Mouse (Mus musculus): ENCODE measurements at regions not wholly inside any gene's neighbourhood (a gene's known extent, or its start where the extent isn't known, plus 50 kb on each side); places are given as distances from the start of the nearest gene placed in this dataset.

DNA sequence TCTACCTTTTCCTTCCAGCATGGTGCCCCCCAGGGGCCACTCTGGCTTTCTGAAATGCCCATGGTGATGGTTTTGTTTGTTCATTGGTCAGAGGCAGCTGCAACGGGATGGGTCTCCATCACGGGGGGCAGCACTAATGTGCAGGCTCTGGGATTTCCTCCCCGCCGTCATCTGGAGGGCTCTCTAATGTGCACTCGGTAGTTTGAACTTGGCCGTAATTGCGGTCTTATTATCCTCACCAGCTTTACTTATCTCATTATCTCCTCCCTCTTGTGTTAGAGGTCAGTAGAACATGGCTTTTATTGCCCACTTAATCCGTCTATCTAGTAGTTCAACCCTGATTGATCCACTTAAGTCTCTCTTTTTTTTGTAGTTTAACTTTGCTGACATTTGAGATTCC, 182.2 kb upstream of the Cdh13 start:
- Histone ChIP-seq H3K27ac (ENCODE audit: insufficient read depth, low read depth) (no peak overlapping the region), H3K9me3 (replicated peaks; ENCODE audit: low read length) (peaks cover 92% of the 10 kb centered on the region), H3K4me1 (ENCODE audit: control insufficient read depth in 1 of 2, insufficient read depth in 2 of 2) (no peaks in the 10 kb centered on the region), H3K36me3 (replicated peaks in 1 of 2; ENCODE audit: control insufficient read depth in 1 of 2, insufficient read depth in 1 of 2, low read length in 1 of 2) (no peaks in the 10 kb centered on the region), H3K9ac (ENCODE audit: insufficient read depth, low read depth) (no peak overlapping the region), H3K4me2 (ENCODE audit: insufficient read depth, low read depth, poor library complexity, severe bottlenecking) (no peak overlapping the region), H3K79me2 (replicated peaks; ENCODE audit: control insufficient read depth, extremely low read depth, insufficient read depth, poor library complexity, severe bottlenecking) (no peaks in the 10 kb centered on the region), H3K4me3 (replicated peaks in 1 of 3; ENCODE audit: low read depth in 2 of 3, low read length in 2 of 3, poor library complexity in 1 of 3) (no peak overlapping the region), H3K27me3 (replicated peaks) (no peaks in the 10 kb centered on the region)
- dilution Hi-C loops (cut with MboI; ENCODE audit: extremely low pct_ligation_motif_present, extremely low pct_unique_long_range_greater_than_20kb, low sequenced_read_pairs) = no loop called here
- in situ Hi-C loops (cut with MboI; ENCODE audit: low pct_ligation_motif_present, low pct_unique_long_range_greater_than_20kb, low sequenced_read_pairs) = no loop called here
- TF ChIP-seq TCF12 (IDR thresholded peaks at IDR 0.05; ENCODE audit: low read depth, low read length) (no peak), TBP (conservative IDR thresholded peaks at IDR 0.05; ENCODE audit: low read depth, low read length) (no peak), PAX5 (IDR thresholded peaks at IDR 0.05; ENCODE audit: low read length) (no peak), GABPA (IDR thresholded peaks at IDR 0.05; ENCODE audit: insufficient replicate concordance, low read depth, low read length) (no peak), POLR2A (IDR thresholded peaks at IDR 0.05; ENCODE audit: low read depth, low read length) (no peak), JUN (IDR thresholded peaks at IDR 0.05; ENCODE audit: insufficient read depth, low read depth, low read length) (no peak), MAX (IDR thresholded peaks at IDR 0.05; ENCODE audit: low read length) (no peak), MXI1 (IDR thresholded peaks at IDR 0.05; ENCODE audit: low read depth, low read length) (no peak), MEF2A (IDR thresholded peaks at IDR 0.05; ENCODE audit: borderline replicate concordance, low read depth, low read length) (no peak), KAT2A (IDR thresholded peaks at IDR 0.05; ENCODE audit: insufficient replicate concordance, low read length) (no peak), CTCF (conservative IDR thresholded peaks at IDR 0.05 in 1 of 2, IDR thresholded peaks at IDR 0.05 in 1 of 2; ENCODE audit: low read depth in 2 of 2, low read length in 2 of 2) (no peak), SIN3A (IDR thresholded peaks at IDR 0.05; ENCODE audit: low read length) (no peak), JUND (conservative IDR thresholded peaks at IDR 0.05; ENCODE audit: low read depth, low read length) (no peak), USF1 (IDR thresholded peaks at IDR 0.05; ENCODE audit: low read depth, low read length) (no peak), IRF4 (IDR thresholded peaks at IDR 0.05; ENCODE audit: low read depth, low read length) (no peak)
- no peak for DNase-seq (ENCODE audit: extremely low read depth)

DNA sequence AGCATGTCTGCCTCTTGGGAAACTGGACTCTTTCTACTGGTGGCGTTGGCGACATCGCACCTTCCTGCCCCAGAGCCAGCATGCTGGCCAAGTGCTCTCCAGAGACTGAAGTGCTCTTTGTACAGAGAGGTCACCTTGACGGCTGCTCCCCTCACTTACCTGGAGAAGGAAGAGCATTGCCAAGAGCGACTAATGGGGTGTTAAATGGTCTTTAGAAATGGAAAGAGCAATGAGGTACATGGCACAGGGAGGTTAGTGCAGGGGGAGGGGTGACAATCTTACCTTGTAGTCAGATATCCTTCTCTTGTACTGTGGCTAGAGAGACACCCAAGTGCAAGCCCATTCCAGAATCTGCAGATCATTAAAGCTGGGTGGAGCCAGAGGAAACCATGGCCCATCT, 220.8 kb upstream of the Cdh13 start:
- in situ Hi-C loops (cut with MboI; ENCODE audit: low pct_ligation_motif_present, low pct_unique_long_range_greater_than_20kb, low sequenced_read_pairs) = no loop called here
- DNase-seq (ENCODE audit: extremely low read depth) = no peak
- dilution Hi-C loops (cut with MboI; ENCODE audit: extremely low pct_ligation_motif_present, extremely low pct_unique_long_range_greater_than_20kb, low sequenced_read_pairs) = no loop called here
- no peak overlapping the region for H3K27ac ChIP-seq (ENCODE audit: insufficient read depth, low read depth)
- H3K36me3 ChIP-seq (replicated peaks in 1 of 2; ENCODE audit: control insufficient read depth in 1 of 2, insufficient read depth in 1 of 2, low read length in 1 of 2) = no peaks in the 10 kb centered on the region
- no peak for TF ChIP-seq GABPA (IDR thresholded peaks at IDR 0.05; ENCODE audit: insufficient replicate concordance, low read depth, low read length)
- TF ChIP-seq MXI1 (IDR thresholded peaks at IDR 0.05; ENCODE audit: low read depth, low read length) = no peak
- TF ChIP-seq USF1 (IDR thresholded peaks at IDR 0.05; ENCODE audit: low read depth, low read length) = no peak
- no peak overlapping the region for H3K4me2 ChIP-seq (ENCODE audit: insufficient read depth, low read depth, poor library complexity, severe bottlenecking)
- H3K4me1 ChIP-seq (ENCODE audit: control insufficient read depth in 1 of 2, insufficient read depth in 2 of 2) = no peaks in the 10 kb centered on the region
- H3K9ac ChIP-seq (ENCODE audit: insufficient read depth, low read depth) = no peak overlapping the region
- peaks cover 81% of the 10 kb centered on the region for H3K9me3 ChIP-seq (replicated peaks; ENCODE audit: low read length)
- no peak overlapping the region for H3K4me3 ChIP-seq (replicated peaks in 1 of 3; ENCODE audit: low read depth in 2 of 3, low read length in 2 of 3, poor library complexity in 1 of 3)
- H3K79me2 ChIP-seq (replicated peaks; ENCODE audit: control insufficient read depth, extremely low read depth, insufficient read depth, poor library complexity, severe bottlenecking) = no peaks in the 10 kb centered on the region
- H3K27me3 ChIP-seq (replicated peaks) = no peaks in the 10 kb centered on the region

DNA sequence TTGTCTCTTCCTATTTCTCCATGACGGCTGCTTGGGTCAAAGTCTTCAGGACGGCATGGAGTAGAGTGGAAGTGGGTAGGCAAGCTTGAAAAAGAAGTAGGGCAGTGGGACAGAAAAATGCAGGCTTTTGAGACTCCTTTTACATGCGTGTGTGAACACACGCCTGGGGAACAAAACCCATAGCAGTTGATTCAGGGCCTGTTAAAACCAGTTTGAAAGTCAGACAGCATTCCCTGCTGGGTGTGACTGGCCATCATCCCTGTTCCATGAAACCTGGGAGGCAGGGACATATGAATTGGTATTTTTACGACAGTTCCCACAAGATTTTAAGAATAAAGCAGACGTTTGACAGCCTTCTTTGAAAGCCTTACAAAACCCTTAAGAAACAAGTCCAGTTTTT, 226.8 kb upstream of the Cdh13 start:
- no peaks in the 10 kb centered on the region for H3K27me3 ChIP-seq (replicated peaks)
- no peak overlapping the region for H3K9ac ChIP-seq (ENCODE audit: insufficient read depth, low read depth)
- H3K36me3 ChIP-seq (replicated peaks in 1 of 2; ENCODE audit: control insufficient read depth in 1 of 2, insufficient read depth in 1 of 2, low read length in 1 of 2) = no peaks in the 10 kb centered on the region
- no peak for DNase-seq (ENCODE audit: extremely low read depth)
- no peaks in the 10 kb centered on the region for H3K79me2 ChIP-seq (replicated peaks; ENCODE audit: control insufficient read depth, extremely low read depth, insufficient read depth, poor library complexity, severe bottlenecking)
- no peak overlapping the region for H3K27ac ChIP-seq (ENCODE audit: insufficient read depth, low read depth)
- dilution Hi-C loops (cut with MboI; ENCODE audit: extremely low pct_ligation_motif_present, extremely low pct_unique_long_range_greater_than_20kb, low sequenced_read_pairs) (no loop called here), in situ Hi-C loops (cut with MboI; ENCODE audit: low pct_ligation_motif_present, low pct_unique_long_range_greater_than_20kb, low sequenced_read_pairs) (no loop called here)
- TF ChIP-seq EP300 (IDR thresholded peaks at IDR 0.05; ENCODE audit: low read length) (no peak), SMC3 (IDR thresholded peaks at IDR 0.05; ENCODE audit: low read depth, low read length) (no peak), RCOR1 (conservative IDR thresholded peaks at IDR 0.05; ENCODE audit: low read depth, low read length) (no peak), CHD1 (IDR thresholded peaks at IDR 0.05; ENCODE audit: low read depth, low read length) (no peak), IRF4 (IDR thresholded peaks at IDR 0.05; ENCODE audit: low read depth, low read length) (no peak), MAZ (IDR thresholded peaks at IDR 0.05; ENCODE audit: low read depth, low read length) (no peak), ZNF384 (IDR thresholded peaks at IDR 0.05; ENCODE audit: low read depth, low read length) (no peak), USF1 (IDR thresholded peaks at IDR 0.05; ENCODE audit: low read depth, low read length) (no peak), ZMIZ1 (IDR thresholded peaks at IDR 0.05; ENCODE audit: low read depth, low read length) (no peak), JUN (IDR thresholded peaks at IDR 0.05; ENCODE audit: insufficient read depth, low read depth, low read length) (no peak), SIN3A (IDR thresholded peaks at IDR 0.05; ENCODE audit: low read length) (no peak), MEF2A (IDR thresholded peaks at IDR 0.05; ENCODE audit: borderline replicate concordance, low read depth, low read length) (no peak), USF2 (conservative IDR thresholded peaks at IDR 0.05; ENCODE audit: low read depth, low read length) (no peak)
- no peak overlapping the region for H3K4me2 ChIP-seq (ENCODE audit: insufficient read depth, low read depth, poor library complexity, severe bottlenecking)
- no peak overlapping the region for H3K4me3 ChIP-seq (replicated peaks in 1 of 3; ENCODE audit: low read depth in 2 of 3, low read length in 2 of 3, poor library complexity in 1 of 3)
- H3K9me3 ChIP-seq (replicated peaks; ENCODE audit: low read length) = peaks cover 86% of the 10 kb centered on the region
- no peaks in the 10 kb centered on the region for H3K4me1 ChIP-seq (ENCODE audit: control insufficient read depth in 1 of 2, insufficient read depth in 2 of 2)
